23 mouse cellular contexts compared by ENCODE assay signal in the genomic region with DNA sequence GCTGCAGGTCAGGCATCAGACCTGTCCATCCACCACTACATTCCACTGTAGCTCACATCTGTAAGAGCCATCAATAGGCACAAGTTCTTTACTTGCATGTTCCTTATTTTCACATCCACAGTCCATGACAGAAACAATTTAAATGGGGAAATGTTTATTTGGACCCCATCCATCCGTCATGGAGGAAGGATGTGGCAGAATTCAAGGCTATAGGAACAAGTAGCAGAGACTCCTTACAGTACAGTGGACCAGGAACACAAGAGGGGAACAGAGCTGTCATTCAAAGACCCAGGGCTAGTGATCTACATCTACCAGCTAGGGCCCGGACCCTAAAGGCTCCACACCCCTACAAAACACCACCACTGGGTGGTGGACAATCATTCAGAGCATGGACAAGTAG. TPM values are rescaled to one million over a fixed set of nuclear protein-coding genes. Genes with fewer than 3 reads are reported as not detected.
A peak's percentile ranks its signal among the peaks of the same experiment; 100 is the strongest.
DNase-seq lines count a peak whose midpoint lies in the region; ATAC-seq and TF ChIP-seq lines count a peak whose summit lies in the region.
"Had no signal": no experiment of that assay in that cellular context is flagged by ENCODE, and none has a peak within 500 bp of the region (broad histone marks: within the 10 kb centered on the region; RNA-seq: fewer than 3 reads in every experiment).

No protein-coding gene starts in this region.

- no peak overlapping the region for H3K4me3 ChIP-seq in spleen, adult 2 months (ENCODE audit: extremely low read depth, insufficient read depth, insufficient read length)
- H3K4me3 ChIP-seq in bone marrow, adult 2 months (replicated peaks; ENCODE audit: control insufficient read depth, low read depth, low read length): no peak overlapping the region
- no peak overlapping the region for H3K4me3 ChIP-seq in hindbrain, embryonic 11.5 days (ENCODE audit: low read depth, low read length)
- H3K4me3 ChIP-seq: embryonic facial prominence, embryonic 13.5 days; erythroblast, embryonic 14.5 days; forebrain, embryonic 12.5 days; forebrain, embryonic 15.5 days; heart, adult 2 months; hindbrain, embryonic 12.5 days had no signal

- TF ChIP-seq CTCF in spleen, adult 2 months (IDR thresholded peaks at IDR 0.05; ENCODE audit: extremely low read depth, insufficient read depth, insufficient read length, insufficient replicate concordance): no peak
- TF ChIP-seq CTCF in bone marrow, adult 2 months (IDR thresholded peaks at IDR 0.05; ENCODE audit: control insufficient read depth, insufficient read depth, low read length): no peak

- ATAC-seq in hematopoietic stem cell, adult 5-6 weeks (replicated peaks in 1 of 2; ENCODE audit: insufficient read depth in 1 of 2, low FRiP score in 2 of 2, low TSS enrichment in 1 of 2, low read depth in 1 of 2, poor library complexity in 2 of 2, severe bottlenecking in 2 of 2): peak; percentile 46 to 50; a peak in 3 of 4 replicates
- ATAC-seq in monocyte, adult 5-6 weeks (replicated peaks; ENCODE audit: insufficient number of reproducible peaks, low FRiP score, low TSS enrichment, poor library complexity, severe bottlenecking): 0 out of 2 replicates have a peak, but pooled peaks have one; percentile 11
- no peak for ATAC-seq in hindbrain, embryonic 11.5 days (ENCODE audit: low FRiP score)
- ATAC-seq: forebrain, embryonic 15.5 days; hindbrain, postnatal 0 days; intestine, embryonic 16.5 days had no signal

- 59% methylated on average over 2 of the region's 2 CpGs for WGBS in spleen, adult 2 months
- 18% methylated on average over 2 of the region's 2 CpGs for WGBS in bone marrow, adult 2 months
- WGBS in hindbrain, embryonic 11.5 days: 84% methylated on average over 2 of the region's 2 CpGs

- H3K4me1 ChIP-seq in spleen, adult 2 months (ENCODE audit: control insufficient read depth, insufficient read depth, insufficient read length): peaks cover 35% of the 10 kb centered on the region
- H3K4me1 ChIP-seq in bone marrow, adult 2 months (ENCODE audit: control insufficient read depth, insufficient read depth, low read length): peaks cover 9% of the 10 kb centered on the region
- no peaks in the 10 kb centered on the region for H3K4me1 ChIP-seq in hindbrain, embryonic 11.5 days (replicated peaks; ENCODE audit: control insufficient read depth, insufficient read depth, low read length)

- no peaks in the 10 kb centered on the region for H3K27me3 ChIP-seq in spleen, adult 2 months (ENCODE audit: control insufficient read depth, insufficient read depth, low read length)
- H3K27me3 ChIP-seq in hindbrain, embryonic 11.5 days (ENCODE audit: control insufficient read depth, insufficient read depth, low read length): no peaks in the 10 kb centered on the region
- H3K27me3 ChIP-seq: embryonic facial prominence, embryonic 13.5 days; forebrain, embryonic 12.5 days; forebrain, embryonic 15.5 days; hindbrain, embryonic 12.5 days had no signal

- TF ChIP-seq POLR2A in spleen, adult 2 months (IDR thresholded peaks at IDR 0.05; ENCODE audit: low read depth, low read length): no peak
- TF ChIP-seq POLR2A in bone marrow, adult 2 months (IDR thresholded peaks at IDR 0.05; ENCODE audit: borderline replicate concordance, control insufficient read depth, low read depth, low read length): no peak

- no peaks in the 10 kb centered on the region for H3K9me3 ChIP-seq in hindbrain, embryonic 11.5 days (ENCODE audit: control insufficient read depth, low read length)
- H3K9me3 ChIP-seq: embryonic facial prominence, embryonic 13.5 days; forebrain, embryonic 12.5 days; forebrain, embryonic 15.5 days; hindbrain, embryonic 12.5 days had no signal

- H3K36me3 ChIP-seq in spleen, adult 2 months (ENCODE audit: control insufficient read depth, insufficient read depth, low read length): no peaks in the 10 kb centered on the region
- H3K36me3 ChIP-seq in hindbrain, embryonic 11.5 days (ENCODE audit: control insufficient read depth, insufficient read depth, low read length): no peaks in the 10 kb centered on the region
- H3K36me3 ChIP-seq: embryonic facial prominence, embryonic 13.5 days; forebrain, embryonic 12.5 days; forebrain, embryonic 15.5 days; hindbrain, embryonic 12.5 days had no signal

- H3K4me2 ChIP-seq in hindbrain, embryonic 11.5 days (replicated peaks; ENCODE audit: low read depth, low read length): no peak overlapping the region
- H3K4me2 ChIP-seq: embryonic facial prominence, embryonic 13.5 days; forebrain, embryonic 12.5 days; forebrain, embryonic 15.5 days; heart, embryonic 11.5 days; hindbrain, embryonic 12.5 days had no signal

- no peak for DNase-seq in spleen, adult 2 months (ENCODE audit: low read depth in 1 of 2, low spot score in 2 of 2)
- DNase-seq in spleen, adult 18-20 months: no peak
- no peak for DNase-seq in embryo, embryonic 10.5 days (ENCODE audit: low spot score)
- DNase-seq in hindbrain, embryonic 11.5 days (ENCODE audit: low spot score): no peak
- DNase-seq: adrenal gland, adult 2 months; adrenal gland, postnatal 14 days; cerebellum, adult 11-12 months; cerebellum, adult 8-10 months; cerebellum, postnatal 10 days; cerebellum, postnatal 36 days; gastrocnemius, postnatal 25 days; heart, adult 2 months had no signal

- H3K27ac ChIP-seq in spleen, adult 2 months (ENCODE audit: insufficient read depth, low read length): peak overlapping the region; percentile 55
- peak overlapping the region; percentile 34; the same call in 1 of the 2 replicates for H3K27ac ChIP-seq in bone marrow, adult 2 months (ENCODE audit: control insufficient read depth, insufficient read depth, low read depth, low read length, poor library complexity)
- H3K27ac ChIP-seq in hindbrain, embryonic 11.5 days (ENCODE audit: low read depth, low read length): no peak overlapping the region
- H3K27ac ChIP-seq: embryonic facial prominence, embryonic 13.5 days; forebrain, embryonic 12.5 days; forebrain, embryonic 15.5 days; heart, adult 2 months; hindbrain, embryonic 12.5 days; hindbrain, postnatal 0 days had no signal

- no peak overlapping the region for H3K9ac ChIP-seq in hindbrain, embryonic 11.5 days (ENCODE audit: low read depth, low read length)
- H3K9ac ChIP-seq: embryonic facial prominence, embryonic 13.5 days; forebrain, embryonic 12.5 days; forebrain, embryonic 15.5 days; hindbrain, embryonic 12.5 days had no signal

RNA-seq across cellular contexts. Expression of a gene that starts 55.6 kb away (rescaled TPM):
- 43.1 and 46.2 TPM in 2 replicates for polyA plus RNA-seq in spleen, adult 2 months (2012; rRNA removed)
- 12.1 and 47.3 TPM in 2 replicates for polyA plus RNA-seq in bone marrow, adult 2 months (2011; ENCODE audit: insufficient read depth, insufficient read length, low replicate concordance, missing spikeins)
- total RNA-seq in hematopoietic stem cell, adult 5-6 weeks (2017): 49.5 and 77.7 TPM in 2 replicates
- 321 to 541 TPM (median 341 TPM) in 3 replicates for total RNA-seq in monocyte, adult 5-6 weeks (2017)
- 15.1 and 19.4 TPM in 2 replicates for polyA plus RNA-seq in hindbrain, embryonic 11.5 days (2014; fragmentation: Nextera tagmentation; extraction: Ambion mirVana)
